ENCODE assay signal across 9 mouse cellular contexts in genomic region chr11:72998771-72999170, GRCm38 (mm10). TPM values are rescaled to one million over a fixed set of nuclear protein-coding genes. Genes with fewer than 3 reads are reported as not detected.
A peak's percentile ranks its signal among the peaks of the same experiment; 100 is the strongest.
DNase-seq lines count a peak whose midpoint lies in the region; ATAC-seq lines count a peak whose summit lies in the region.
"Had no signal": no experiment of that assay in that cellular context is flagged by ENCODE, and none has a peak within 500 bp of the region (broad histone marks: within the 10 kb centered on the region; RNA-seq: fewer than 3 reads in every experiment).

P2rx1 (plus strand) TSS chr11:72999103.

- H3K4me3 ChIP-seq in stomach, embryonic 14.5 days (ENCODE audit: low read depth, low read length) = no peak within 1 kb of the TSS
- H3K4me3 ChIP-seq: midbrain, embryonic 12.5 days had no signal

- no peaks in the 10 kb centered on the region for H3K36me3 ChIP-seq in stomach, embryonic 14.5 days (ENCODE audit: control insufficient read depth, insufficient read depth, low read length)
- H3K36me3 ChIP-seq: midbrain, embryonic 12.5 days had no signal

- H3K9me3 ChIP-seq in stomach, embryonic 14.5 days (ENCODE audit: control insufficient read depth, low read depth, low read length) = no peaks in the 10 kb centered on the region
- H3K9me3 ChIP-seq: midbrain, embryonic 12.5 days had no signal

- H3K27me3 ChIP-seq in stomach, embryonic 14.5 days (ENCODE audit: control insufficient read depth, insufficient read depth, low read length) = no peaks in the 10 kb centered on the region

- peaks cover 4% of the 10 kb centered on the region; the same call in 1 of the 2 replicates for H3K4me1 ChIP-seq in stomach, embryonic 14.5 days (ENCODE audit: control insufficient read depth, insufficient read depth, low read length)
- H3K4me1 ChIP-seq: midbrain, embryonic 12.5 days had no signal

- H3K27ac ChIP-seq in stomach, embryonic 14.5 days (ENCODE audit: low read length) = no peak within 1 kb of the TSS
- H3K27ac ChIP-seq: midbrain, embryonic 12.5 days had no signal

- peak; percentile 25 for DNase-seq in embryo, embryonic 11 days
- no peak for DNase-seq in embryo, embryonic 10.5 days (ENCODE audit: low spot score)
- DNase-seq in spleen, postnatal 36 days (ENCODE audit: low spot score in 2 of 2) = peak; percentile 25 to 27
- DNase-seq in spleen, adult 18-20 months = no peak
- peak; percentile 48 for DNase-seq in kidney, postnatal 14 days
- DNase-seq in thymus, adult 18-20 months = no peak
- no peak for DNase-seq in gastrocnemius, postnatal 36 days

- intact Hi-C loops in gastrocnemius, postnatal 36 days (cut with DNase I) = no loop called here

- no peak within 1 kb of the TSS for H3K9ac ChIP-seq in stomach, embryonic 14.5 days (replicated peaks; ENCODE audit: low read depth, low read length)
- H3K9ac ChIP-seq: midbrain, embryonic 12.5 days had no signal

- H3K4me2 ChIP-seq in stomach, embryonic 14.5 days (replicated peaks; ENCODE audit: low read depth, low read length) = no peak within 1 kb of the TSS
- H3K4me2 ChIP-seq: midbrain, embryonic 12.5 days had no signal

- ATAC-seq in stomach, embryonic 14.5 days (ENCODE audit: insufficient number of reproducible peaks, insufficient read depth, low FRiP score, low read depth) = peak; percentile 43; the same call in 1 of the 2 replicates

- WGBS in stomach, embryonic 14.5 days = 33% methylated on average over 8 of the region's 8 CpGs

RNA-seq across cellular contexts. Expression of gene P2rx1, which starts in this region (rescaled TPM):
- polyA plus RNA-seq in stomach, embryonic 14.5 days (2014; fragmentation: Nextera tagmentation; extraction: Ambion mirVana) = 2.2 and 8.0 TPM in 2 replicates
- total RNA-seq in gastrocnemius, postnatal 36 days (2021) = under 1 TPM; 0.20 to 0.32 TPM

Comparison
In these comparisons a context has a peak if more than half of its experiments do, and no peak if none do; other contexts are left out.
1. DNase-seq: peak in embryo, embryonic 11 days (single experiment), spleen, postnatal 36 days (2 of 2) and kidney, postnatal 14 days (single experiment); none in embryo, embryonic 10.5 days (single experiment), spleen, adult 18-20 months (0 of 2), thymus, adult 18-20 months (0 of 2) and gastrocnemius, postnatal 36 days (0 of 2).